Mouse (Mus musculus) liver, postnatal 0 days (tissue): Measurements from ENCODE around the gene Actn4.

Experiments used
- CTCF ChIP-seq: sonication (generic); IDR thresholded peaks from 2 replicates; pipeline ENCODE4 v1.5.1; 2016; ENCODE audit warnings: antibody characterized with exemption, low read depth
- EP300 ChIP-seq: IDR thresholded peaks from 2 replicates; pipeline ENCODE4 v1.6.1; 2016; ENCODE audit warnings: antibody characterized with exemption, low read depth, mild to moderate bottlenecking

- no peak for TF ChIP-seq EP300
- TF ChIP-seq CTCF = no peak
Observed at GRCm38 (mm10) chr7:28864288-28864750, 97.8 kb downstream of the Actn4 start.
